Mouse (Mus musculus) small intestine, adult 10 weeks (tissue): ENCODE measurements around the gene Zfp316. TPM values are rescaled to one million over a fixed set of nuclear protein-coding genes. Genes with fewer than 3 reads are reported as not detected.

Source experiments
- polyA plus RNA-seq: library from polyadenylated mRNA; stranded (reverse); fragments of 350-450 nt; fragmentation: Illumina TruSeq; extraction: RNeasy Lipid Tissue Mini Kit (QIAGEN cat#74804); gene quantifications from one replicate; pipeline ENCODE4 v1.2.3, GENCODE M21; 2014; ENCODE audit warnings: low replicate concordance

Zfp316 gene
- 0.15 TPM for polyA plus RNA-seq

GRCm38 (mm10) chr5:143269363-143270150 lies at the start of gene Zfp316:
Gene Zfp316, minus strand, starts transcription at chr5:143270022.

GRCm38 (mm10) chr5:143314730-143315513 lies 45.1 kb upstream of the Zfp316 start, which contains the start of gene E130309D02Rik:
Gene E130309D02Rik, minus strand, starts transcription at chr5:143315360.

GRCm38 (mm10) chr5:143293404-143293803 lies 23.6 kb upstream of the Zfp316 start, which contains the start of gene Zfp853:
Gene Zfp853, minus strand, starts transcription at chr5:143293623.

GRCm38 (mm10) chr5:143235028-143235693 lies 34.7 kb downstream of the Zfp316 start, which contains the start of gene Zfp12:
Gene Zfp12, plus strand, starts transcription at chr5:143235163.

GRCm38 (mm10) chr5:143226790-143227189 lies 43.0 kb downstream of the Zfp316 start, which contains the start of gene Spdye4a:
Gene Spdye4a, minus strand, starts transcription at chr5:143226890.

Other genes with a start within 250 kb of the Zfp316 start
- 21.9 TPM for gene Rnf216, start 157.0 kb downstream of the Zfp316 start, polyA plus RNA-seq
- not detected for gene Olfr718-ps1, start 122.4 kb downstream of the Zfp316 start, polyA plus RNA-seq
- 4.9 TPM for gene Rbak, start 89.2 kb downstream of the Zfp316 start, polyA plus RNA-seq
- not detected for gene Spdye4b, start 89.0 kb downstream of the Zfp316 start, polyA plus RNA-seq
- gene Spdye4a, start 43.1 kb downstream of the Zfp316 start, polyA plus RNA-seq = not detected
- gene Zfp12, start 34.9 kb downstream of the Zfp316 start, polyA plus RNA-seq = 3.0 TPM
- gene Zfp853, start 23.6 kb upstream of the Zfp316 start, polyA plus RNA-seq = not detected
- 0.30 TPM for gene E130309D02Rik, start 45.3 kb upstream of the Zfp316 start, polyA plus RNA-seq
- gene Zdhhc4, start 59.2 kb upstream of the Zfp316 start, polyA plus RNA-seq = 2.7 TPM
- gene Grid2ip, start 87.3 kb upstream of the Zfp316 start, polyA plus RNA-seq = not detected
- gene Kdelr2, start 133.8 kb upstream of the Zfp316 start, polyA plus RNA-seq = 173 TPM
- gene Daglb, start 194.6 kb upstream of the Zfp316 start, polyA plus RNA-seq = 1.2 TPM